Mouse (Mus musculus) megakaryocyte-erythroid progenitor cell, adult 5-6 weeks (primary cell): Measurements from ENCODE around the gene Ccdc106. TPM values are rescaled to one million over a fixed set of nuclear protein-coding genes. Genes with fewer than 3 reads are reported as not detected.
"Not testable (repeated sequence)": the region's sequence is repeated elsewhere in the genome, so short reads cannot be mapped to it uniquely, and the experiment has no call there.

Experiments
- ATAC-seq: replicated peaks from 2 replicates; pipeline ENCODE4 v1.8.0; 2016; ENCODE audit warnings: mild to moderate bottlenecking, inconsistent platforms; ENCODE audit not compliant: severe bottlenecking, poor library complexity, low FRiP score, low TSS enrichment
- total RNA-seq, 2 experiments: library from RNA; stranded (forward) in 1 of 2; stranded (reverse) in 1 of 2; fragments of 200-1000, 215-1000 nt in 1 of 2; fragments of >200 nt in 1 of 2; fragmentation: Nextera tagmentation in 1 of 2; gene quantifications; 2 replicates each; pipeline ENCODE4 v1.2.3; 2014 to 2017

Gene Ccdc106
- total RNA-seq, 2 experiments from 2014 or later: 0.56 TPM; not detected in 1

DNA sequence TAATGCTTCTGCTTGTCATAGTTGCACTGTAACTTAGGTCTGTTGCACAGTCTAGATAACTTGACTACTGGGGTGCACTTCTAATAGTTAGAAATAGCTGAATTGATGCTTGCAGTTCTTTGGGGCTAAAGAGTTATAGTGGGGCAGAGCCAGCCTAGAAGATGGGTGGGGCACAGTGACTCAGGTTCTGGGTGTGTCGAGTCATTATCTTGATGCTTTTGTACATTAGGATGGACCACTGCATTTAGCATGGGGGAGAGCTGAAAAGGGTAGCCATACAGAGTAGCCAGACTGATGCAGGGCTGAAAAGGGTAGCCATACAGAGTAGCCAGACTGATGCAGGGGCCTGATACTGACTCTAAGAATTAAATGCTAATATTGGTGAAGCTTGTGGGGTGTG, 53.2 kb downstream of the Ccdc106 start:
- ATAC-seq: peak; percentile 59

- no peak for ATAC-seq
These were observed 54.6 kb downstream of the Ccdc106 start for GRCm38 (mm10) chr7:5074984-5075383.

- ATAC-seq: no peak
These were observed 56.6 kb downstream of the Ccdc106 start for GRCm38 (mm10) chr7:5076931-5077330.

DNA sequence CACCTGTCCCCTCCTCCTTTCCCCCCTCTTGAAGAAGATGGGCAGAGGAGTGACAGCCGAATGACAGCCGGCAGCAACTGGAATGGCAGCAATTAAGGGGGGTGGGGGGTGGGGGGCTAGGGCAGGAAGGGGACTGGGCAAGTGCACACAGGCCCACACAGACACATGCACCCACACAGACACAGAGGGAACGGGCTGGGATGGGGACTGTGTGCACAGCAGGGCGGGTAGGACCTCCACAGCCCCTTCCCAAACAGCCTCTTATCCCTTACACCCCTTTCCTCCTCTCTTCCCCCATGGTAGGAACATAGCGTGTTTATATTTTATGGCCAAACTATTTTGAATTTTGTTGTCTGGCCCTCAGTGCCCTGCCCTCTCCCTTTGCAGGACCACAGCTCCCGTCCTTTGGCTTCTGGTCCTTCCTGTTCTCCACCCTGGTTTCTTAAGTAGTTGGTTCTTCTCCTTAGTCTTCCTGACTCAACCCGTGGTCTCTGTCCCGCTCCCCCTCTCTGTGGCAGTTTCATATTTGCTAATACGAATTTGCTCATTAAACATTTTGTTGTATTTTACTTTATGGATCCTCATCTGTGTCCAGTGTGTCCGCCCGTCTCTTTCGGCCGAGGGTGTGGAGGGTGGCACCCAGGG, 59.1 kb downstream of the Ccdc106 start:
- ATAC-seq: not testable (repeated sequence)

DNA sequence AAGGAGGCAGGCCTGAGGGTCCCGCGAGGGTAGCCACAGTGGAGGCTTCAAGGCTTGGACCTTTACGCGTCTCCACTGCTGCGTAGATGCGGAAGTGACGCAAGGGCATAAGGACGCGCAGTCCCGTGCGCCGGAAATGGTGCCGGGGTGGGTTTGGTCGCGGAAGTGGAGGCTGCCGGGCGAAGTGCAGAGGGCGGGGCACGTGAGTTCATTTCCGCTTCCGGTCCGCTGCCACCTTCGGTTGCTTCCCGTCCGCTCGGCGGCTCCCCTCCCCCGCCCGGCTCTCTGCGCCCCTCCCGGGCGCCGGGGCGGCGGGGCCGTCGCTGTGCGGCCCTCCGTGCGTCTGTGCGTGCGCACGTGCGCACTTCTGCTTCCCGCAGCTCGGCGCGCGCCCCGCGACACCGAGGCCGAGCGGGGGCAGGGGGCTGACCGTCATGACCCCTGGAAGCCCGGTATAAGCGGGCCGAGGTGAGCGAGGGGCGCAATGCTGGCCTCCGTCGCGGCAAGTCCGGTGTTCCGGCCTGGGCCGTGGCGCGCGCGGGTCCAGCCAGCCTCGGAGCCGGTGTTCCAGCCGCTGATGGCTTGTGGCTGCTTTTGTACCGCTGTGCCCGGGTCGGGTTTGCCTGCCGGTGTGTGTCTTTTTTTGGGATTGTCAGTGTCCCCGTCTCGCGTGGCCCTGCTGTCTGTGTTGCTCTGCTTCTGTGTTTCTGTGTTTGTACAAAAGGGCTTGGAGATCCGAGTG, 59.8 kb downstream of the Ccdc106 start, which contains the start of gene Epn1:
Gene Epn1 (plus strand): TSS at position 226 of the 742 bp plus-strand sequence.
- peak; percentile 89 for ATAC-seq

GRCm38 (mm10) chr7:5080815-5081214, 60.5 kb downstream of the Ccdc106 start:
- ATAC-seq: no peak

DNA sequence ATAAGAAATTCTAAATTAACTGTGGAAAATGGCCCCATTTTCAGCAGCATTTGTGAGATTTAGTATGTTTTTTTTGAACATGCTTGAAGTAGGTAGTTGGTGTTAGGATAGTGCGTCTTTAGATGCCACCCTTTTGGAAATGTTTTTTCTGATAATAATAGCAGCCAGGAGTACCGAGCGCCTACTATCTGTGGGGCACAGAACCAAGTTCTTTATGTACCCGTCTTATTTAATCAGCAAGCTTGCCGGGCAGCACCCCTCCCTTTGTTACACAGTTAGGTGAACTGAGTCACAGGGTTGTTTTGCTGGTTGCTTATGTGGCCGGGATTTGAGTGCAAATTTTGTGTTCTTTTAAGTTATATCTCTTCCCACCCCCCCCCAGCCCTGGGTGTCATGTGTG, 60.9 kb downstream of the Ccdc106 start:
- peak; percentile 70 for ATAC-seq

DNA sequence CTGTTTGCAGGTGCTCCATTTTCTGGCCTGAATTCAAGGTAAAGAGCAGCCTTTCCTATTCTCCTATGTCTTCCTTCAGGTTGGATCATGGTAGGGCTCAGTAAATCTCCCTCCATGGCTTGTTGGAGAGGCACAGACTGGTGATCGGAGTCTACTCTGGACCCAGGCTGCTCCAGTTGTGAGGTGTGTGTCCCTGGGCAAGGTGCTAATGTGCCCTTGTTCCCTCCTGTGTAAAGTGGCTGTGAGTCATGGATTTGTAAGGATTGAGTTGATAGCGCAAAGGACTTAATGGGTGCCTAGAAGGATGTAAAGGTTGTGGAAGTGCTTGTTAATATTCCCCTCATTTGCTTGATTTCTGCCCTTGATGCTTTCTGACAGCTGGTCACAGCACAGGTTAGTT, 61.6 kb downstream of the Ccdc106 start:
- no peak for ATAC-seq

DNA sequence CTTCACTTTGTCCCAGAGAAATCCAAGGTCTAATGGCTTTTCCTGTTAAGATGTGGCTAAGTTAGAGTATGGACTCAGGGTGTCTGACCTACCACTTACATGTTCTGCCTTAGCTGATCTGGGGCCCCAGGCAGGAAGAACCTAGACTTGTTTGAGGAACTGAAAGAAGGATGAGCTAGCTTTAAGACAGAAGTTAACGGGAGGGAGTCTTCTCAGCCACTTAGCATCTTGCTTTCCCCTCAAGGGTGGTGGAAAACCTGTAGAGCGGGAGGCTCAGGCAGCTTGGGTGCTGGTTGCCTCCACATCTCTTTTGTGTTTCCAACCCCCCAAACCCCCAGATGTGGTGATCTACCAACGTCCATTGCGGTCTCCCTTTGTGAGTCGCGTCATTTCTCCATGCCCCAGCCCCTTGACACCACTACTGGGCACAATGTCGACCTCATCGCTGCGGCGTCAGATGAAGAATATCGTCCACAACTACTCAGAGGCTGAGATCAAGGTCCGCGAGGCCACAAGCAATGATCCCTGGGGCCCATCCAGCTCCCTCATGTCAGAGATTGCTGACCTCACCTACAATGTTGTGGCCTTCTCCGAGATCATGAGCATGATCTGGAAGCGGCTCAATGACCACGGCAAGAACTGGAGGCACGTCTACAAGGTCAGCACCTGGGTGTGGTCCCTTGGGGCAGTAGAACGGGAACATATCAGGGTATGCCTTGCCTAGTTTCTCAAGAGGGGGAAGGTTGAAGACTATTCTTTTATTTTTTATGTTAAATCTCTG, 63.2 kb downstream of the Ccdc106 start:
- no peak for ATAC-seq

- ATAC-seq: peak; percentile 27; the same call in 1 of the 2 replicates
These were observed 65.2 kb downstream of the Ccdc106 start for GRCm38 (mm10) chr7:5085512-5085911.

GRCm38 (mm10) chr7:5086921-5087440, 66.6 kb downstream of the Ccdc106 start:
- ATAC-seq: no peak

DNA sequence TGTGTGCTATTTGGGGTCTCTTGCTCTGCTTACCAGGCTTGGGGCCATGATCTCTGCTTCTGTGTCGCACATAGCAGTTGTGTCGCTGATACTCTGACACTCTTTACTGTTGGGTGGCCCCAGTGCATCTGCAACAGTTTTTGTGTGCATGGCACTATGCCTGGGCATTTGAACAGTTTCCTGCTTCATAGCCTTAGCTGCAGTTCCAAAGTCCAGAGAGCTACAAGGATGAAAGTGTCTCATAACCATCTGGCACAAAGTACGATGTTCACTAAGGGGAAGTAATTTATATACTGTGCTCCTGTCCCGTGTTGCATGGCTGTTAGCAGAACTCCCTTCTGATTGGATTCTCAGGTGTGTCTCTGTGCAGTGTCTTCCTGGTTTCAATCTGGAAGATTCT, 67.5 kb downstream of the Ccdc106 start:
- ATAC-seq: no peak

- no peak for ATAC-seq
These were observed 69.5 kb downstream of the Ccdc106 start for GRCm38 (mm10) chr7:5089853-5090252.

- ATAC-seq: no peak
These were observed 70.8 kb downstream of the Ccdc106 start for GRCm38 (mm10) chr7:5091008-5091728.

- ATAC-seq: no peak
These were observed 72.0 kb downstream of the Ccdc106 start for GRCm38 (mm10) chr7:5092381-5092780.

DNA sequence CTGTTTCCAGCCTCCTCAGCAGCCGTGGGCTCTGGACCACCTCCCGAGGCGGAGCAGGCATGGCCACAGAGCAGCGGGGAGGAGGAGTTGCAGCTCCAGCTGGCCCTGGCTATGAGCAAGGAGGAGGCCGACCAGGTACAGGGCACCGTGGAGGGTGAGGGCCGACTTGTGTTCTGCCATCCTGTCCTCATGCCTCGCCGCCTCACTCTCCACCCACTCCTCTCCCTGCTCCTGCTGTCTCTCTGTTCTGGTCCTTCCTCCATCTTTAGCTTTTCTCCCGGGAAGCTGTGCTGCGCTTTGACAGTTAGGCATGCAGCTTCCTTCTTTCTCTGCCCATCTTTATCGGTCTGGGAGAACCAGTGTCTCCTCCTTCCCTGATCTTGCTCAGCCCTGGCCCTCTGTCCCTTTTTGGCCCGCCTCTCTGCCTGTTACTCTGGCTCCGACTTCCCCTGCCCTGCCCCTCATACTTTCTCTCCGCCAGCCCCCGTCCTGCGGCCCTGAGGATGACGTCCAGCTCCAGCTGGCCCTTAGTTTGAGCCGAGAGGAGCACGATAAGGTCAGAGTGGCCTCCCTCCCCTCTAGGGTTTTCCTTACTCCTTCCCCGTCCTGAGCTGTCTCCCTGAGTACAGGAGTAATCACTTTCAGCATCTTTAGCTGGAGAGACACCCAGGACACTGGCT, 72.6 kb downstream of the Ccdc106 start:
- ATAC-seq: no peak

- ATAC-seq: no peak
These were observed 78.4 kb downstream of the Ccdc106 start for GRCm38 (mm10) chr7:5098769-5099168.

- ATAC-seq: no peak
These were observed 79.4 kb downstream of the Ccdc106 start for GRCm38 (mm10) chr7:5099796-5100195.
